Mouse (Mus musculus): Measurements from ENCODE around the gene Shbg. TPM values are rescaled to one million over a fixed set of nuclear protein-coding genes. Genes with fewer than 3 reads are reported as not detected.
"Not testable (repeated sequence)": the region's sequence is repeated elsewhere in the genome, so short reads cannot be mapped to it uniquely, and the experiment has no call there.

The Shbg gene
- total RNA-seq, 4 experiments from 2014 or later = 0.59 to 0.92 TPM; not detected in 2

GRCm38 (mm10) chr11:69632284-69633089, 14.8 kb upstream of the Shbg start, which contains the start of gene Fxr2:
Gene Fxr2, plus strand, starts transcription at chr11:69632990.
- peak; percentile 100 for DNase-seq (ENCODE audit: low spot score in 2 of 2)

GRCm38 (mm10) chr11:69629802-69630201, 12.1 kb upstream of the Shbg start:
- DNase-seq (ENCODE audit: low spot score in 2 of 2) = no peak

- peak; percentile 65 to 78 for DNase-seq (ENCODE audit: low spot score in 2 of 2)
These were observed 10.6 kb upstream of the Shbg start for GRCm38 (mm10) chr11:69628286-69628685.

GRCm38 (mm10) chr11:69624339-69624738, 6.6 kb upstream of the Shbg start:
- not testable (repeated sequence) for DNase-seq (ENCODE audit: low spot score in 2 of 2)

GRCm38 (mm10) chr11:69623006-69623405, 5.3 kb upstream of the Shbg start:
- DNase-seq (ENCODE audit: low spot score in 2 of 2) = no peak

- DNase-seq (ENCODE audit: low spot score in 2 of 2) = no peak
These were observed 4.7 kb upstream of the Shbg start for GRCm38 (mm10) chr11:69622406-69622805.

GRCm38 (mm10) chr11:69621571-69622268, 4.0 kb upstream of the Shbg start, which contains the start of gene Sat2:
Gene Sat2, plus strand, starts transcription at chr11:69622024.
- peak in 1 of 2 experiments; percentile 40 for DNase-seq (ENCODE audit: low spot score in 2 of 2)

GRCm38 (mm10) chr11:69620394-69621081, 2.8 kb upstream of the Shbg start:
- no peak for DNase-seq (ENCODE audit: low spot score in 2 of 2)

- DNase-seq (ENCODE audit: low spot score in 2 of 2) = no peak
These were observed 924 bp downstream of the Shbg start for GRCm38 (mm10) chr11:69616781-69617180.

- not testable (repeated sequence) for DNase-seq (ENCODE audit: low spot score in 2 of 2)
These were observed 3.5 kb downstream of the Shbg start for GRCm38 (mm10) chr11:69614257-69614588.

GRCm38 (mm10) chr11:69613553-69614256, 4.0 kb downstream of the Shbg start:
- peak; percentile 71 to 80 for DNase-seq (ENCODE audit: low spot score in 2 of 2)

GRCm38 (mm10) chr11:69610899-69611298, 6.8 kb downstream of the Shbg start:
- DNase-seq (ENCODE audit: low spot score in 2 of 2) = no peak

GRCm38 (mm10) chr11:69609416-69609815, 8.3 kb downstream of the Shbg start:
- DNase-seq (ENCODE audit: low spot score in 2 of 2) = no peak

- DNase-seq (ENCODE audit: low spot score in 2 of 2) = no peak
These were observed 9.2 kb downstream of the Shbg start for GRCm38 (mm10) chr11:69608525-69608924.

GRCm38 (mm10) chr11:69606832-69607231, 10.9 kb downstream of the Shbg start:
- DNase-seq (ENCODE audit: low spot score in 2 of 2) = no peak

GRCm38 (mm10) chr11:69606491-69606795, 11.3 kb downstream of the Shbg start:
- DNase-seq (ENCODE audit: low spot score in 2 of 2) = no peak

- DNase-seq (ENCODE audit: low spot score in 2 of 2) = peak; percentile 79 to 82
These were observed 11.8 kb downstream of the Shbg start, which contains the start of gene Atp1b2 for GRCm38 (mm10) chr11:69605726-69606490. Gene Atp1b2, minus strand, starts transcription at chr11:69605942.

- DNase-seq (ENCODE audit: low spot score in 2 of 2) = no peak
These were observed 12.7 kb downstream of the Shbg start for GRCm38 (mm10) chr11:69604795-69605664.

- no peak for DNase-seq (ENCODE audit: low spot score in 2 of 2)
These were observed 13.4 kb downstream of the Shbg start for GRCm38 (mm10) chr11:69604347-69604746.

GRCm38 (mm10) chr11:69603516-69603915, 14.2 kb downstream of the Shbg start:
- DNase-seq (ENCODE audit: low spot score in 2 of 2) = no peak

Data from layer of hippocampus, adult 8-10 months (tissue).